Mouse (Mus musculus): ENCODE results near the gene Icam4. TPM values are rescaled to one million over a fixed set of nuclear protein-coding genes. Genes with fewer than 3 reads are reported as not detected.

Icam4 gene
- total RNA-seq (2023), result 1 to 10 TPM; 2.4 to 4.5 TPM

DNA sequence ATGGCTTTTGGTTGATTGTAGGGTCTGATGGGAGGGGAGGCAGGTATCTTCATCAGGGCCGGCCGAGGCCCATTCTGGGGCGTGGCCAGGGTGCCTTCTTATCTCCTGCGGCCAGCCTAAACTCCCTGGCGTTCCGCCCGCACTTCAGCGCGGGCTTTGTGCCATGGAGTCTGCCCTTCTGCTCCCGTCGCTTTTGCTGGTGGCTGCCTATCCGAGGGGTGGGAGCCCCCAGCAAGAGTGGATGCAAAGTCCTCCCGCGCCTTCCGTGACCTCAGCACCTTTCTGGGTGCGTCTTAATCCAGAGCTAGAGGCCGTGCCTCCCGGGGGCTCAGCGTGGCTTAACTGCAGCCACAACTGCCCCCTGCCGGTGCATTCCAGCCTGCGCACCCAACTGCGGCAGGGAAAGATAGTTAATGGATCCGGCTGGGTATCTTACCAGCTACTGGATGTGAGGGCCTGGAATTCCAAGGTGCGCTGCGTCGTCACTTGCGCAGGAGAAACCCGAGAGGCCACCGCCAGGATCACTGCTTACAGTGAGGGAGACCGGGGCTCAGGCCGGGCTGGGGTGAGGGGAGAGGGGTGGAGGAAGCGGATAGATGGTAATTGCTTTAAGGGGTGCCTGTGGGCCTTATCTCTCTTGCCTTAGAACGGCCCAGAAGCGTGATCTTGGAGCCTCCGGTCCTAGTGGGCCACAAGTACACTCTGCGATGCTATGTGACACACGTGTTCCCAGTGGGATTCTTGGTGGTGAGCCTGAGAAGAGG is at the start of gene Icam4:
Icam4 (plus strand) TSS at position 83 of the 764 bp plus-strand sequence.

GRCm38 (mm10) chr9:21002627-21003551 is 26.3 kb upstream of the Icam4 start, which contains the start of gene Mrpl4:
Mrpl4 (plus strand) TSS chr9:21002738.

DNA sequence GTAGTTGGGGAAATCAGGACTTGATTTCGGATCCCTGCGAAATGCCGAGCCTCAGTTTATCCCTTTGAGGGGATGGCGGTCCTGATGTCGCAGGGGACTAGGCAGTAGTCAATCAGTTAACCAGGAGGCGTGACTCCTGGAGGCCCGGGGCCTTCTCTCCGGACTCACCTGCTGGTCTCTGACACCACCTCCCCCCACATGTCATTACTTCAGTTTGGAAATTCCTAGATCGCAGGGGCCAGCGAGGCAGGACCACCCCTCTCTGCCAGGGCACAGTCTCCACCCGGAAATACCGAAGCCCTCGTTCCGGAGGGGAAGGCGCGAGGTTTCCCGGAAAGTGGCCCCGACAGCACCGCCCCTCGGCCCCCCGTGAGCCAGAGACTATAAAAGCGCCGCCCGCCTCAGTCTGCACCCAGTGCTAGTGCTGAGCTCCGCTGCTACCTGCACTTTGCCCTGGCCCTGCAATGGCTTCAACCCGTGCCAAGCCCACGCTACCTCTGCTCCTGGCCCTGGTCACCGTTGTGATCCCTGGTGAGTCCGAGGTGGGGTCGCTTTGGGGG is 13.5 kb upstream of the Icam4 start, which contains the start of gene Icam1:
Icam1 (plus strand) TSS at position 415 of the 560 bp plus-strand sequence.

DNA sequence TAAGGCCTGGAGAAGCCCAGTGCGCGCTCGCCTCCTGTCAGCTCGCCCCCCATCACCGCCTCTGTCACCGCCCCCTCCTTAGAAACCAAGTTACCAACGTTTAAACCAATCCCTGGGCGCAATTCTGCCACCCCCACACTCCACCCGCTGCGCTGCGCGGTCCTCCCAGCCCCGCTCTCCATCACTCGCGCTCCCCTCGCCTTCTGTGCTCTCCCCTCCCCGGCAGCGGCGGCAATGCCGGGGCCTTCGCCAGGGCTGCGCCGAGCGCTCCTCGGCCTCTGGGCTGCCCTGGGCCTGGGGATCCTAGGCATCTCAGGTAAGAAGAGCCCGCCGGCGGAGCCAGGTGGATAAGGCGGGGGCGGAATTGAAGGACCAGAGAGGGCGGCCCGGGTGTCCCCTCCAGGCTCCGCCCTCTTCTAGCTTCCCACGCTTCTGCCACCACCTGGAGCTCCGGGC is 2.8 kb downstream of the Icam4 start, which contains the start of gene Icam5:
Icam5 (plus strand) TSS at position 178 of the 456 bp plus-strand sequence.

DNA sequence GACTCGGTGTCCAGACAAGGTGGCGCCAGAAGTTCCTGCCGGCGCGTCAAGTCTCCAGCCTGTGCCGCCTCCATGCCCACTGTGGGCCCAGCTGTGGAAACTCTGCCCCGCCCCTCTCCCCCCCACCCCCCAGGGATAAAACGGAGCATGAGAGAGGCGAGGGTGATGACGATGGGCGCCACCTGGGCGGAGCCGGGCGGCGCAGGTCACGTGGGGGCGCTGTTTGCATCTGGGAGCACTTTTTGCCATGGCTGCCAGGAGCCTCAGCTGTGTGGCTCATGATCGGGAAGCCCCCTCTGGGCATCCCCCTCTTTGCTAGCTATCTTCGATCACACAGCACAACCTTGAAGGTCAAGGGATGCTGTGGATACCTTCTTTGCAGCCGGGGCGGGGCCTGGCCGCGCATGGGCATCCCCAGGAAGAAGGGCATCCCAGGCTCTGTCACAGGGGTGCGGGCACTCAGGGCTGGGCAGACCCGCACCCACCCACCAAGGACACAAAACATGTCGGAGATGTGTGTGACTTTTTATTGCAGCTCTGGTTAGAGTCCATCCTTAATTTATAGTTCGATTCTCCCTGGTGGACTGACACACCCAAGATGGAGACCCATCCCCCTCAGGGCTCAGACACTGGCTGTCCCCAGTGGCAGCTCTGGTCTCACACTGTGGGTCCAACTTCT is 38.0 kb downstream of the Icam4 start, which contains the start of gene Zglp1:
Zglp1 (minus strand) TSS at position 88 of the 679 bp plus-strand sequence.

DNA sequence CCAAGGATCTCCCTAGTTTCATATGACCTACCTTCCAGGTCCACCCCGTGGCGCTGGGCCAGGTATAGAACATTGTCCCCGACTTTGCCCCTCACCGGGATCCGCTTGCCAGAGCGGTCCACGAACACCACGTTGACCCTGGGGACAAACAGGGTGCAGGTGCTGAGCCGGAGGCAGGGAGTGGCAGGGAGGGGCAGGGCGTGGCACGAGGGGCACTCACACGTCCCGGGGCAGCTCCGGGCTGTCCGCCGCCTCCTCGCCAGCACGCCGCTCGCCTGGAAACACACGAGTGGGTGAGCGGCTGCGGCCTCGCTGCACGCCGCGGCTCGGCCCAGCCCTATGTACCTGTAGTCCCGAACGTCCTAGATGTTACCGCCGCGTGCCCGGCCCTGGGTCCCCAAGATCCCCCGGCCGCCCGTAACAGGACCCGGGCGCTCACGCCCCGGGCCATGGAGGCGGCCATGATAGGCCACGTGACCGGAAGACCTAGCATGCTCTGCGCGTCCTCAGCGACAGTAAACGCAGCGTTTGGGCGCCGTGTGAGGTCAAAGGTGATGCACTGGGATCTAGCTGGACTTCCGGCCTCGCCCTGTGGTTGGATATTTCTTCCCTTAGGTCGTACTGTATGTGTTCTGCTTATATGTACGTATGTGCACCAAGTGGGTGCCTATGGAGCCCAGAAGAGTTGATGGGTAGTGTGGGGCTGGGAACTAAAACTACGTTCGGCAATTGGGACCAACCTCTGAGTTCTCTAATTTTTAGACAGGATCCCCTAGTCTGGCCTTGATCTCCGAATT is 44.1 kb downstream of the Icam4 start, which contains the start of the genes Gm49373 and Fdx1l:
Gm49373 (minus strand) TSS at position 53 of the 797 bp plus-strand sequence.
Fdx1l (minus strand) TSS at position 571 of the 797 bp plus-strand sequence.

Other genes with a start within 250 kb of the Icam4 start
- 1 to 10 TPM in 1 of 2 experiments, under 1 TPM in 1; 0.60 to 1.1 TPM for gene Col5a3, start 214.3 kb upstream of the Icam4 start, total RNA-seq (2023)
- not detected for gene Rdh8, start 210.9 kb upstream of the Icam4 start, total RNA-seq (2023)
- 1 to 10 TPM; 5.6 to 6.5 TPM for gene A230050P20Rik, start 160.7 kb upstream of the Icam4 start, total RNA-seq (2023)
- 1 to 10 TPM in 1 of 2 experiments, under 1 TPM in 1; 0.22 to 1.0 TPM for gene Angptl6, start 149.6 kb upstream of the Icam4 start, total RNA-seq (2023)
- 10 to 100 TPM; 25.9 to 32.1 TPM for gene Ppan, start 141.2 kb upstream of the Icam4 start, total RNA-seq (2023)
- gene Eif3g, start 130.8 kb upstream of the Icam4 start, total RNA-seq (2023), result 10 to 100 TPM; 74.2 to 83.2 TPM
- gene Dnmt1, start 69.5 kb upstream of the Icam4 start, total RNA-seq (2023), result 100 to 1,000 TPM; 108 to 111 TPM
- 1 to 10 TPM; 5.7 to 7.9 TPM for gene S1pr2, start 52.6 kb upstream of the Icam4 start, total RNA-seq (2023)
- 10 to 100 TPM; 31.9 to 42.1 TPM for gene Mrpl4, start 26.6 kb upstream of the Icam4 start, total RNA-seq (2023)
- 10 to 100 TPM; 16.2 to 16.3 TPM for gene Icam1, start 13.4 kb upstream of the Icam4 start, total RNA-seq (2023)
- not detected for gene Icam5, start 2.7 kb downstream of the Icam4 start, total RNA-seq (2023)
- not detected for gene Zglp1, start 37.7 kb downstream of the Icam4 start, total RNA-seq (2023)
- gene Gm49373, start 43.7 kb downstream of the Icam4 start, total RNA-seq (2023), result under 1 TPM; 0.22 to 0.29 TPM
- gene Fdx1l, start 44.2 kb downstream of the Icam4 start, total RNA-seq (2023), result 1 to 10 TPM; 6.5 to 6.9 TPM
- 1 to 10 TPM; 1.5 to 2.5 TPM for gene Gm38431, start 62.6 kb downstream of the Icam4 start, total RNA-seq (2023)
- 10 to 100 TPM; 49.1 to 62.5 TPM for gene Raver1, start 62.6 kb downstream of the Icam4 start, total RNA-seq (2023)
- gene Tyk2, start 101.9 kb downstream of the Icam4 start, total RNA-seq (2023), result 10 to 100 TPM; 40.0 to 51.1 TPM
- gene Cdc37, start 120.6 kb downstream of the Icam4 start, total RNA-seq (2023), result 10 to 100 TPM; 69.5 to 82.3 TPM
- gene Pde4a, start 136.3 kb downstream of the Icam4 start, total RNA-seq (2023), result 1 to 10 TPM; 5.0 to 7.1 TPM
- 10 to 100 TPM; 27.2 to 28.5 TPM for gene Keap1, start 210.0 kb downstream of the Icam4 start, total RNA-seq (2023)
- gene S1pr5, start 219.1 kb downstream of the Icam4 start, total RNA-seq (2023), result 1 to 10 TPM; 2.2 to 2.4 TPM
- 10 to 100 TPM; 45.6 to 49.8 TPM for gene Atg4d, start 235.9 kb downstream of the Icam4 start, total RNA-seq (2023)